23 mouse cellular contexts compared by ENCODE assay signal in the genomic region with DNA sequence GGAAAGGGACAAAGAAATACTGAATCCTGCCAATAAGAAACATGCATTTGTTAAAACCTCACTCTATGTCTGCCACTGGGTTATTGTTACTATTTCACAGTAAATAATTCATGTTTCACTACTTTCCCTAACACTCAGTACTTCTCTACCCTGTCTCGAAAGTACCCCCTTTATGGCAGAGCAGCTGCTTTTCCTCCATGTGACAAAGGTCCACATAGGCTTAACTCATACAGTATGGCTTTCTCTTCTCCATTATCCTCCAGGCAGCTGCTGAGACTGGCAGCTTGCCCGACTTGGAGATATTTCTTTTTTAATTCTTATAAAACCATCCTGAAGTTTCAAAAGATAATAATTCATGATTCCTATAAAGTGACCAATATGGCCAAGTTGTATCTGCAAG.
A peak's percentile ranks its signal among the peaks of the same experiment; 100 is the strongest.
DNase-seq lines count a peak whose midpoint lies in the region; ATAC-seq and TF ChIP-seq lines count a peak whose summit lies in the region.
"Had no signal": no experiment of that assay in that cellular context is flagged by ENCODE, and none has a peak within 500 bp of the region (broad histone marks: within the 10 kb centered on the region; RNA-seq: fewer than 3 reads in every experiment).

No protein-coding gene starts in this region.

- no peak overlapping the region for H3K4me2 ChIP-seq in kidney, embryonic 16.5 days (replicated peaks; ENCODE audit: low read depth, low read length)
- no peak overlapping the region for H3K4me2 ChIP-seq in lung, embryonic 14.5 days
- H3K4me2 ChIP-seq: embryonic facial prominence, embryonic 12.5 days; forebrain, embryonic 12.5 days; forebrain, embryonic 15.5 days; heart, embryonic 11.5 days; hindbrain, embryonic 14.5 days had no signal

- H3K4me1 ChIP-seq in kidney, embryonic 16.5 days (ENCODE audit: insufficient read depth, low read length): no peaks in the 10 kb centered on the region
- no peaks in the 10 kb centered on the region for H3K4me1 ChIP-seq in lung, embryonic 14.5 days (ENCODE audit: insufficient read depth)
- H3K4me1 ChIP-seq: embryonic facial prominence, embryonic 12.5 days; forebrain, embryonic 12.5 days; forebrain, embryonic 15.5 days had no signal

- no peaks in the 10 kb centered on the region for H3K9me3 ChIP-seq in kidney, embryonic 16.5 days (ENCODE audit: low read length)
- H3K9me3 ChIP-seq in lung, embryonic 14.5 days (ENCODE audit: low read depth, low read length): no peaks in the 10 kb centered on the region
- H3K9me3 ChIP-seq: embryonic facial prominence, embryonic 12.5 days; forebrain, embryonic 12.5 days; forebrain, embryonic 15.5 days had no signal

- H3K27me3 ChIP-seq in kidney, embryonic 16.5 days (ENCODE audit: insufficient read depth, low read length): no peaks in the 10 kb centered on the region
- no peaks in the 10 kb centered on the region for H3K27me3 ChIP-seq in lung, embryonic 14.5 days (ENCODE audit: insufficient read depth, low read length)
- H3K27me3 ChIP-seq: embryonic facial prominence, embryonic 12.5 days; forebrain, embryonic 12.5 days; forebrain, embryonic 15.5 days had no signal

- WGBS in kidney, embryonic 16.5 days: 63% methylated on average over 2 of the region's 2 CpGs
- WGBS in lung, embryonic 14.5 days: 38% methylated on average over 2 of the region's 2 CpGs

- no peak overlapping the region for H3K9ac ChIP-seq in kidney, embryonic 16.5 days (replicated peaks; ENCODE audit: low read length)
- no peak overlapping the region for H3K9ac ChIP-seq in lung, embryonic 14.5 days
- H3K9ac ChIP-seq: embryonic facial prominence, embryonic 12.5 days; forebrain, embryonic 12.5 days; forebrain, embryonic 15.5 days; hindbrain, embryonic 14.5 days had no signal

- DNase-seq in heart, postnatal 10 days: peak; percentile 2 to 11
- no peak for DNase-seq in heart, postnatal 36 days
- DNase-seq in kidney, adult 8-10 months: no peak
- DNase-seq in lung, embryonic 14.5 days: peak; percentile 77
- DNase-seq in lung, postnatal 4 days: no peak
- DNase-seq in brain, embryonic 14.5 days (ENCODE audit: low read depth): peak; percentile 20
- no peak for DNase-seq in adrenal gland, postnatal 10 days
- DNase-seq: adrenal gland, adult 2 months; adrenal gland, postnatal 25 days; cerebellum, adult 18-20 months; cerebellum, adult 9-10 months; cerebellum, postnatal 14 days; heart, adult 11 months; heart, postnatal 4 days had no signal

- TF ChIP-seq CTCF in lung, embryonic 14.5 days (IDR thresholded peaks at IDR 0.05; ENCODE audit: low read depth): no peak
- no peak for TF ChIP-seq CTCF in brain, embryonic 14.5 days (IDR thresholded peaks at IDR 0.05; ENCODE audit: borderline replicate concordance, extremely low read depth, insufficient read depth, insufficient read length)

- no peak overlapping the region for H3K4me3 ChIP-seq in kidney, embryonic 16.5 days (ENCODE audit: low read length)
- no peak overlapping the region for H3K4me3 ChIP-seq in lung, embryonic 14.5 days (ENCODE audit: low read depth, low read length)
- H3K4me3 ChIP-seq: embryonic facial prominence, embryonic 12.5 days; erythroblast, embryonic 14.5 days; forebrain, embryonic 12.5 days; forebrain, embryonic 15.5 days had no signal

- ATAC-seq in kidney, embryonic 16.5 days (ENCODE audit: low FRiP score, low TSS enrichment): peak; percentile 79; the same call in 1 of the 2 replicates
- ATAC-seq in lung, embryonic 14.5 days (ENCODE audit: insufficient read depth): peak; percentile 98
- ATAC-seq: CD4-positive, CD25-positive, alpha-beta regulatory T cell, adult 4 months; forebrain, embryonic 15.5 days had no signal

- intact Hi-C loops in heart, postnatal 10 days (cut with DNase I): no loop called here
- intact Hi-C loops in heart, postnatal 36 days (cut with DNase I): no loop called here

- no peaks in the 10 kb centered on the region for H3K36me3 ChIP-seq in kidney, embryonic 16.5 days (ENCODE audit: insufficient read depth, low read length)
- H3K36me3 ChIP-seq in lung, embryonic 14.5 days (ENCODE audit: insufficient read depth): no peaks in the 10 kb centered on the region
- H3K36me3 ChIP-seq: embryonic facial prominence, embryonic 12.5 days; forebrain, embryonic 12.5 days; forebrain, embryonic 15.5 days had no signal

- H3K27ac ChIP-seq in kidney, embryonic 16.5 days (ENCODE audit: low read length): no peak overlapping the region
- no peak overlapping the region for H3K27ac ChIP-seq in lung, embryonic 14.5 days (ENCODE audit: low read depth)
- H3K27ac ChIP-seq: embryonic facial prominence, embryonic 12.5 days; forebrain, embryonic 12.5 days; forebrain, embryonic 15.5 days; hindbrain, embryonic 14.5 days; hindbrain, postnatal 0 days had no signal

- TF ChIP-seq POLR2A in brain, embryonic 14.5 days (IDR thresholded peaks at IDR 0.05; ENCODE audit: borderline replicate concordance, extremely low read depth, insufficient read depth, insufficient read length, poor library complexity, severe bottlenecking): no peak

Comparison
In these comparisons a context has a peak if more than half of its experiments do, and no peak if none do; other contexts are left out.
1. DNase-seq: peak in heart, postnatal 10 days (2 of 2), lung, embryonic 14.5 days (single experiment) and brain, embryonic 14.5 days (single experiment); none in heart, postnatal 36 days (0 of 2), kidney, adult 8-10 months (0 of 2), lung, postnatal 4 days (0 of 2) and adrenal gland, postnatal 10 days (single experiment).